Mouse (Mus musculus): ENCODE results near the gene Cln3. TPM values are rescaled to one million over a fixed set of nuclear protein-coding genes. Genes with fewer than 3 reads are reported as not detected.

Gene Cln3
- total and polyA plus RNA-seq, 2 experiments from 2014 or later = 23.8 to 29.0 TPM

DNA sequence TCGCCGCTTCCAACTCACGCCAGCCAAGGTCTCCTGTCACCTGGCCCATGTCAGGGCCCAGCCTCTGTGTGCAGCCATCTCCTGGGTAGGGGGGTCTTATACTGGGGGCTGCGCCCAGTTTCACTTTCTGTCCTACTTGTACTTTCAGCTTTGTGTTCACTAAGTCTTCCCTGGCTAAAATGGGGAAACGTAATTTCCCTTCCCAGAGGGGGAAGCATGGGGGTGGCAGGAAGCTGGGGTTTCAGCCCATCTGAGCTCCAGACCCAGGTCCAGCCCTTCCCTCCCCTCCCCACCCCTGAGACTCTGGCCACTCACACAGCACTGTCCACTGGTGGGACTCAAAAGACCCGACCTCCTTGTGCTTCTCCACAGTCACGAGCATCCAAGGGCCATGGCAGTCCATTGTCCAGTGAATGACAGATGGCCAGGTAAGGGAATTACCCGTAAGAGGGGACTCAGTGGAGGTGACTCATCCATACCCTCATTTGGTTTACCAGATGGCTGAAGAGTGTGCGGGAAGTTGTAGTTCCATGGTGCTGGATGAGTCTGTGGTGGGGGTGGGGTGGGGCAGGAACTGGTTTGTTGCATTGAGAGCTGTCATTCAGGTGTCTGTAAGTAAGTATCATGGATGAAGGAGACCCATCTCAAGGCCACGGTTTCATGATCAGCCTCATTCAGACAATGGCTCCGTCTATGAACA is 9.4 kb upstream of the Cln3 start, which contains the start of gene Il27:
Gene Il27 (minus strand): TSS at position 80 of the 700 bp plus-strand sequence.
- Histone ChIP-seq H3K9me3 (ENCODE audit: low read length) (no peaks in the 10 kb centered on the region), H3K36me3 (ENCODE audit: insufficient read depth) (no peaks in the 10 kb centered on the region), H3K4me2 (ENCODE audit: low read depth) (no peak within 1 kb of the TSS), H3K4me3 (ENCODE audit: low read depth, low read length) (no peak within 1 kb of the TSS), H3K9ac (no peak within 1 kb of the TSS), H3K27me3 (ENCODE audit: insufficient read depth, low read length) (no peaks in the 10 kb centered on the region; the same call in 1 of the 2 replicates), H3K4me1 (ENCODE audit: insufficient read depth) (no peaks in the 10 kb centered on the region), H3K27ac (ENCODE audit: low read depth, low read length) (no peak within 1 kb of the TSS)
- 86% methylated on average over 11 of the region's 11 CpGs for WGBS
- DNase-seq (no peak), ATAC-seq (no peak)
- TF ChIP-seq CTCF (IDR thresholded peaks at IDR 0.05; ENCODE audit: low read depth) = no peak

GRCm38 (mm10) chr7:126587779-126588178 is 2.2 kb upstream of the Cln3 start:
- 5% methylated on average over 16 of the region's 16 CpGs for WGBS
- H3K9me3 ChIP-seq (ENCODE audit: low read length) = no peaks in the 10 kb centered on the region
- no peak overlapping the region for H3K27ac ChIP-seq (ENCODE audit: low read depth, low read length)
- no peaks in the 10 kb centered on the region for H3K36me3 ChIP-seq (ENCODE audit: insufficient read depth)
- H3K9ac ChIP-seq = no peak overlapping the region
- no peak overlapping the region for H3K4me3 ChIP-seq (ENCODE audit: low read depth, low read length)
- TF ChIP-seq CTCF (IDR thresholded peaks at IDR 0.05; ENCODE audit: low read depth) = peak; percentile 66
- 0 out of 2 replicates have a peak, but pooled peaks cover 3% of the 10 kb centered on the region for H3K27me3 ChIP-seq (ENCODE audit: insufficient read depth, low read length)
- ATAC-seq (peak; percentile 49; the same call in 1 of the 2 replicates), DNase-seq (peak; percentile 55)
- no peak overlapping the region for H3K4me2 ChIP-seq (ENCODE audit: low read depth)
- H3K4me1 ChIP-seq (ENCODE audit: insufficient read depth) = 0 out of 2 replicates have a peak, but pooled peaks cover 4% of the 10 kb centered on the region

DNA sequence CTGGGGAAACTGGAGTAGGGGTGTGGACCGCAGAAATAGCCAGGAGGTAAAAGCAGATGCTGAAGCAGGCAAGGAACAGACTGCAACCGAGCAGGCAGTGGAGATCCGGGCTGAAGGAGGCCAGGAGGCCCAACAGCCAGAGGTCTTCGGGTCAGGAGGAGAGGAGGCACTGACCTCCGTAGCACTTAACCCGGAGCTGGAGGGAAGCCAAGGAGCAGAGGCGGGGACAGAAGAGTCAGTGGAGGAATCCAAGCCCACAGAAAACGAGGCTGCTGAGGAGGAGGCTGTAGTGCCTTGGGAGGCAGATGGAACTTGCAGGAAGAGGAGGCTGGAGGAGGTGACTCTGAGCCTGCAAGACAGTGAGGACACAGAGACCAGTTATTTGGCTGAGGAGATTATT is 1.2 kb upstream of the Cln3 start:
- H3K4me2 ChIP-seq (ENCODE audit: low read depth) = no peak overlapping the region
- no peak overlapping the region for H3K9ac ChIP-seq
- no peak overlapping the region for H3K27ac ChIP-seq (ENCODE audit: low read depth, low read length)
- 0 out of 2 replicates have a peak, but pooled peaks cover 3% of the 10 kb centered on the region for H3K27me3 ChIP-seq (ENCODE audit: insufficient read depth, low read length)
- no peaks in the 10 kb centered on the region for H3K36me3 ChIP-seq (ENCODE audit: insufficient read depth)
- ATAC-seq (no peak), DNase-seq (no peak)
- 68% methylated on average over 8 of the region's 8 CpGs for WGBS
- H3K9me3 ChIP-seq (ENCODE audit: low read length) = no peaks in the 10 kb centered on the region
- H3K4me1 ChIP-seq (ENCODE audit: insufficient read depth) = peaks cover 8% of the 10 kb centered on the region
- no peak overlapping the region for H3K4me3 ChIP-seq (ENCODE audit: low read depth, low read length)
- TF ChIP-seq CTCF (IDR thresholded peaks at IDR 0.05; ENCODE audit: low read depth) = no peak

- DNase-seq (no peak), ATAC-seq (no peak)
- H3K9me3 ChIP-seq (ENCODE audit: low read length) = no peaks in the 10 kb centered on the region
- no peaks in the 10 kb centered on the region for H3K36me3 ChIP-seq (ENCODE audit: insufficient read depth)
- H3K4me2 ChIP-seq (ENCODE audit: low read depth) = peak within 1 kb of the TSS; percentile 80; the same call in 1 of the 2 replicates
- 84% methylated on average over 8 of the region's 8 CpGs for WGBS
- H3K4me3 ChIP-seq (ENCODE audit: low read depth, low read length) = peak within 1 kb of the TSS; percentile 66; the same call in 1 of the 2 replicates
- no peak within 1 kb of the TSS for H3K9ac ChIP-seq
- 0 out of 2 replicates have a peak, but pooled peaks cover 3% of the 10 kb centered on the region for H3K27me3 ChIP-seq (ENCODE audit: insufficient read depth, low read length)
- H3K27ac ChIP-seq (ENCODE audit: low read depth, low read length) = no peak within 1 kb of the TSS
- peaks cover 9% of the 10 kb centered on the region for H3K4me1 ChIP-seq (ENCODE audit: insufficient read depth)
- TF ChIP-seq CTCF (IDR thresholded peaks at IDR 0.05; ENCODE audit: low read depth) = no peak
These were observed 1.1 kb downstream of the Cln3 start, which contains the start of gene Apobr for GRCm38 (mm10) chr7:126584506-126584977. Gene Apobr (plus strand): TSS chr7:126584942.

DNA sequence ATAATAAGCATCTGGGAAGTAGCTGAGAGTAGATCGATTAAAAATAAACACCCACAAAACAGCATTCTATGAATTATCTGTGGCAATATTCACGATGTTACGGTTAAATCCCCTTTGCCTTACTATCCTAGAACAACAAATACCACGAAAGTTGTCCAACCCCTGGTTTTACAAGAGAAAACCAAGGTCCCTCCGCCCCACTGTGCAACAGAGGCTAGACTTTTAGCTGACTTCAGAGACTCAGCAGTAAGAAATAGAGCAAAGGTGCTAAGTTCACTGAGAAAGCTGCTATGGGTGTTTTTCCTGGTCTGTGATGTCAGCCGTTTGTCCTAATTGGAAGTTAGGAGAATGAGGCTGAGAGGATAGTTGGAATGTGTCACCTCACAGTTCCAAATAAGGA is 1.9 kb downstream of the Cln3 start:
- WGBS = 65% methylated on average over 6 of the region's 6 CpGs
- Histone ChIP-seq H3K4me2 (ENCODE audit: low read depth) (peak overlapping the region; percentile 80), H3K9me3 (ENCODE audit: low read length) (no peaks in the 10 kb centered on the region), H3K27me3 (ENCODE audit: insufficient read depth, low read length) (0 out of 2 replicates have a peak, but pooled peaks cover 3% of the 10 kb centered on the region), H3K36me3 (ENCODE audit: insufficient read depth) (no peaks in the 10 kb centered on the region), H3K27ac (ENCODE audit: low read depth, low read length) (peak overlapping the region; percentile 92; the same call in 1 of the 2 replicates), H3K4me3 (ENCODE audit: low read depth, low read length) (peak overlapping the region; percentile 66), H3K9ac (peak overlapping the region; percentile 55), H3K4me1 (ENCODE audit: insufficient read depth) (peaks cover 9% of the 10 kb centered on the region)
- DNase-seq (no peak), ATAC-seq (no peak)
- no peak for TF ChIP-seq CTCF (IDR thresholded peaks at IDR 0.05; ENCODE audit: low read depth)

DNA sequence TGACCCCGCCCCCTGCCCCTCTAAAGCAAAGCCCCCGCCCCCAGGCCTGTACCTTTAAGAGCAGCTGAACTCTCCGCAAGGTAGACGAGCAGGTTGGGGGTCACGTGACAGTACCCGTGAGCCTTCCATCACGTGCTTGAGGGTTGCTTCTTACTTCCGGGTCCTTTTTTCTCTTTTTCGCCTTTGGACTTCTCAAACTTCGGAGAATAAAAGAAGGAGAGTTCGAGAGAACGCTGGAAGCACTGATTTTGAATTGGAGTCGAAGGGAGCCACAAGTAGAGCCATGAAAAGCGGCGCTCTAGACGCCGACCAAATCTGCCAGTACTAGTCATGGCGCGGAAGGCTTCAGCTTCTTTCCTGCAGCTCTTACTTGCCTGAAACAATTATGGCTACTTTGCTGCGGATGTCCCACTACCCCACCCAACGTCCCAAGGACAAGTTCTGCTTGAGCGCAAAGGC is 2.3 kb downstream of the Cln3 start:
- peak overlapping the region; percentile 80 for H3K4me2 ChIP-seq (ENCODE audit: low read depth)
- H3K36me3 ChIP-seq (ENCODE audit: insufficient read depth) = no peaks in the 10 kb centered on the region
- peak overlapping the region; percentile 92 for H3K27ac ChIP-seq (ENCODE audit: low read depth, low read length)
- no peaks in the 10 kb centered on the region for H3K9me3 ChIP-seq (ENCODE audit: low read length)
- H3K4me3 ChIP-seq (ENCODE audit: low read depth, low read length) = peak overlapping the region; percentile 66
- peaks cover 9% of the 10 kb centered on the region for H3K4me1 ChIP-seq (ENCODE audit: insufficient read depth)
- no peak for TF ChIP-seq CTCF (IDR thresholded peaks at IDR 0.05; ENCODE audit: low read depth)
- peak; percentile 95 for ATAC-seq
- H3K9ac ChIP-seq = peak overlapping the region; percentile 55
- under 1% methylated on average over 22 of the region's 22 CpGs for WGBS
- peak; percentile 94 for DNase-seq
- 0 out of 2 replicates have a peak, but pooled peaks cover 3% of the 10 kb centered on the region for H3K27me3 ChIP-seq (ENCODE audit: insufficient read depth, low read length)

GRCm38 (mm10) chr7:126582759-126583158 is 2.9 kb downstream of the Cln3 start:
- ATAC-seq (peak; percentile 60), DNase-seq (no peak)
- Histone ChIP-seq H3K4me2 (ENCODE audit: low read depth) (peak overlapping the region; percentile 80), H3K4me3 (ENCODE audit: low read depth, low read length) (peak overlapping the region; percentile 66), H3K36me3 (ENCODE audit: insufficient read depth) (no peaks in the 10 kb centered on the region; the same call in 1 of the 2 replicates), H3K27ac (ENCODE audit: low read depth, low read length) (no peak overlapping the region; the same call in 1 of the 2 replicates), H3K27me3 (ENCODE audit: insufficient read depth, low read length) (no peaks in the 10 kb centered on the region), H3K9ac (peak overlapping the region; percentile 55), H3K9me3 (ENCODE audit: low read length) (no peaks in the 10 kb centered on the region), H3K4me1 (ENCODE audit: insufficient read depth) (peaks cover 9% of the 10 kb centered on the region)
- WGBS = under 1% methylated on average over 20 of the region's 20 CpGs
- no peak for TF ChIP-seq CTCF (IDR thresholded peaks at IDR 0.05; ENCODE audit: low read depth)
